Mouse (Mus musculus) myocyte (in vitro differentiated cells): Measurements from ENCODE around the gene Ing2. TPM values are rescaled to one million over a fixed set of nuclear protein-coding genes. Genes with fewer than 3 reads are reported as not detected.

Experiments used
- H3K27me3 ChIP-seq: one replicate; pipeline ENCODE4 v1.6.1; 2011; ENCODE audit not compliant: control insufficient read depth, insufficient read depth, insufficient read length
- H3K36me3 ChIP-seq: one replicate; pipeline ENCODE4 v1.6.1; 2011; ENCODE audit not compliant: control insufficient read depth, insufficient read depth
- H3K4me2 ChIP-seq: one replicate; pipeline ENCODE4 v1.6.1; 2011; ENCODE audit warnings: low read depth, control low read depth
- H3K4me3 ChIP-seq: one replicate; pipeline ENCODE4 v1.5.1; 2011; ENCODE audit warnings: mild to moderate bottlenecking, control low read depth, moderate library complexity
- H3K79me2 ChIP-seq: one replicate; pipeline ENCODE4 v1.6.1; 2011; ENCODE audit not compliant: control insufficient read depth, insufficient read depth
- H3ac ChIP-seq: one replicate; pipeline ENCODE4 v1.6.1; 2011; ENCODE audit not compliant: control insufficient read depth, insufficient read length
- CEBPB ChIP-seq: IDR thresholded peaks from 2 replicates; pipeline ENCODE4 v1.6.1; 2011; ENCODE audit warnings: mild to moderate bottlenecking, moderate library complexity; ENCODE audit not compliant: poor library complexity, insufficient read depth, severe bottlenecking
- E2F4 ChIP-seq: IDR thresholded peaks from one replicate; pipeline ENCODE4 v1.6.1; 2011; ENCODE audit warnings: mild to moderate bottlenecking, control low read depth, moderate library complexity; ENCODE audit not compliant: insufficient read depth
- MAX ChIP-seq: IDR thresholded peaks from one replicate; pipeline ENCODE4 v1.6.1; 2011; ENCODE audit warnings: low read depth, mild to moderate bottlenecking, control low read depth
- MYOD1 ChIP-seq, 3 experiments: IDR thresholded peaks; one replicate each; pipeline ENCODE4 v1.6.1; 2011; ENCODE audit warnings: control low read depth in 2 of 3, low read depth in 2 of 3, mild to moderate bottlenecking in 2 of 3, moderate library complexity in 1 of 3; ENCODE audit not compliant: insufficient read length in 2 of 3, control insufficient read depth in 1 of 3
- MYOG ChIP-seq, 3 experiments: IDR thresholded peaks; one replicate each; pipeline ENCODE4 v1.6.1; 2011; ENCODE audit warnings: control low read depth in 2 of 3, low read depth in 2 of 3, mild to moderate bottlenecking in 2 of 3; ENCODE audit not compliant: insufficient read length in 2 of 3, control insufficient read depth in 1 of 3, insufficient read depth in 1 of 3
- POLR2A ChIP-seq: IDR thresholded peaks from one replicate; pipeline ENCODE4 v1.6.1; 2011; ENCODE audit warnings: low read depth, mild to moderate bottlenecking, control low read depth, moderate library complexity; ENCODE audit not compliant: insufficient read length
- POLR2AphosphoS2 ChIP-seq: IDR thresholded peaks from one replicate; pipeline ENCODE4 v1.6.1; 2011; ENCODE audit warnings: low read depth, control low read depth; ENCODE audit not compliant: insufficient read length
- REST ChIP-seq: IDR thresholded peaks from one replicate; pipeline ENCODE4 v1.6.1; 2011; ENCODE audit warnings: mild to moderate bottlenecking, control low read depth, moderate library complexity; ENCODE audit not compliant: insufficient read depth, insufficient read length
- SRF ChIP-seq: IDR thresholded peaks from one replicate; pipeline ENCODE4 v1.6.1; 2011; ENCODE audit warnings: low read depth; ENCODE audit not compliant: control insufficient read depth, insufficient read length
- TCF12 ChIP-seq: IDR thresholded peaks from one replicate; pipeline ENCODE4 v1.6.1; 2011; ENCODE audit warnings: mild to moderate bottlenecking, control low read depth; ENCODE audit not compliant: poor library complexity, insufficient read depth, severe bottlenecking
- TCF3 ChIP-seq: IDR thresholded peaks from one replicate; pipeline ENCODE4 v1.6.1; 2011; ENCODE audit warnings: low read depth, control low read depth; ENCODE audit not compliant: insufficient read length
- USF1 ChIP-seq: IDR thresholded peaks from one replicate; pipeline ENCODE4 v1.6.1; 2011; ENCODE audit warnings: low read depth, mild to moderate bottlenecking, control low read depth, moderate library complexity
- polyA plus RNA-seq: library from polyadenylated mRNA; unstranded; fragments of >200 nt; fragmentation: generic; extraction: Trizol; gene quantifications from one replicate; pipeline ENCODE4 v1.2.1, GENCODE M21; 2012; ENCODE audit warnings: missing spikeins

Ing2 gene
- polyA plus RNA-seq, 1 experiment: 9.1 TPM

DNA sequence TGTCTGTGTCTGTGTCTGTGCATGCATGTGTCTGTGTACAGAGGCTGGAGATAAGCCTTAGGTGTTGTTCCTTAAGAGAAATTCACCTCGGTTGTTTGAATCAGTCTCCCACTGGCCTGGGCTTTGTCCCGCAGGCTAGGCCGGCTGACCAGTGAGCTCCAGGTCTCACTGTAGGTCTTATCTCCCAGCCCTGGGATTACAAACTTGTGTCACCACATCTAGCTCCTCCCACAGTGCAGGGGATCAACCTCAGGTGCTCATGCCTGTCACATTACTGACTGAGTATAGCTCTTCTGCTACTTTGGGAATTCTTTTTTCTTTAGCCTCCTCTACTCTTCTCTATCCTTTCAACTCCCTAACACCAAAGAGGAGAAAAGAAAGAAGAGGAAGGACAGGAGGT is 20.9 kb downstream of the Ing2 start:
- Histone ChIP-seq H3K4me3 (no peak overlapping the region), H3K4me2 (no peak overlapping the region), H3ac (no peak overlapping the region), H3K79me2 (no peaks in the 10 kb centered on the region), H3K36me3 (no peaks in the 10 kb centered on the region), H3K27me3 (no peaks in the 10 kb centered on the region)
- TF ChIP-seq E2F4: no peak
- TF ChIP-seq TCF12: no peak
- TF ChIP-seq POLR2AphosphoS2: no peak
- TF ChIP-seq MYOG (IDR thresholded peaks at IDR 0.05; ENCODE audit: control insufficient read depth in 1 of 3, insufficient read depth in 1 of 3, insufficient read length in 2 of 3, low read depth in 2 of 3): no peak
- TF ChIP-seq CEBPB: no peak
- TF ChIP-seq TCF3: no peak
- TF ChIP-seq MAX: no peak
- TF ChIP-seq SRF: no peak
- TF ChIP-seq REST: no peak
- TF ChIP-seq POLR2A: no peak
- TF ChIP-seq MYOD1 (IDR thresholded peaks at IDR 0.05; ENCODE audit: control insufficient read depth in 1 of 3, insufficient read length in 2 of 3, low read depth in 2 of 3): no peak
- no peak for TF ChIP-seq USF1

DNA sequence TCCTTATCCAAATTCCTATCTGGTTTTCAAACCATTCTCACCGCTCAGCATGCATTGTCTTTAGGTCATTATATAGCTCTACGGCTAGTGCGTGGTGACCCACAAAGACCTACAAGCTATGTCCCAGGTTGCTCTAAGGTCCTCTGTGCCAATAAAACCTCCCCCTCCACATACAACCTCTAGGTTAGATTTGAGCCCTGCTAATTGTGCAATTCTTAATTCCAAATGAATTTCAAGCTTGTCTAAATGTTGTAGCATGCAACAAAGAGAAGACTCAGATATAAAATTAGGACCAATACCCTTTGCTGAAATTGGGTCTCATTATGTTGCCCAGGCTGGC is 22.6 kb downstream of the Ing2 start:
- Histone ChIP-seq H3K79me2 (no peaks in the 10 kb centered on the region), H3K27me3 (no peaks in the 10 kb centered on the region), H3K4me3 (no peak overlapping the region), H3ac (no peak overlapping the region), H3K4me2 (no peak overlapping the region), H3K36me3 (no peaks in the 10 kb centered on the region)
- no peak for TF ChIP-seq TCF12
- TF ChIP-seq MAX: no peak
- TF ChIP-seq POLR2AphosphoS2: no peak
- TF ChIP-seq MYOG (IDR thresholded peaks at IDR 0.05; ENCODE audit: control insufficient read depth in 1 of 3, insufficient read depth in 1 of 3, insufficient read length in 2 of 3, low read depth in 2 of 3): no peak
- TF ChIP-seq CEBPB: no peak
- no peak for TF ChIP-seq E2F4
- TF ChIP-seq USF1: no peak
- TF ChIP-seq MYOD1 (IDR thresholded peaks at IDR 0.05; ENCODE audit: control insufficient read depth in 1 of 3, insufficient read length in 2 of 3, low read depth in 2 of 3): no peak
- no peak for TF ChIP-seq SRF
- no peak for TF ChIP-seq POLR2A
- no peak for TF ChIP-seq REST
- no peak for TF ChIP-seq TCF3

DNA sequence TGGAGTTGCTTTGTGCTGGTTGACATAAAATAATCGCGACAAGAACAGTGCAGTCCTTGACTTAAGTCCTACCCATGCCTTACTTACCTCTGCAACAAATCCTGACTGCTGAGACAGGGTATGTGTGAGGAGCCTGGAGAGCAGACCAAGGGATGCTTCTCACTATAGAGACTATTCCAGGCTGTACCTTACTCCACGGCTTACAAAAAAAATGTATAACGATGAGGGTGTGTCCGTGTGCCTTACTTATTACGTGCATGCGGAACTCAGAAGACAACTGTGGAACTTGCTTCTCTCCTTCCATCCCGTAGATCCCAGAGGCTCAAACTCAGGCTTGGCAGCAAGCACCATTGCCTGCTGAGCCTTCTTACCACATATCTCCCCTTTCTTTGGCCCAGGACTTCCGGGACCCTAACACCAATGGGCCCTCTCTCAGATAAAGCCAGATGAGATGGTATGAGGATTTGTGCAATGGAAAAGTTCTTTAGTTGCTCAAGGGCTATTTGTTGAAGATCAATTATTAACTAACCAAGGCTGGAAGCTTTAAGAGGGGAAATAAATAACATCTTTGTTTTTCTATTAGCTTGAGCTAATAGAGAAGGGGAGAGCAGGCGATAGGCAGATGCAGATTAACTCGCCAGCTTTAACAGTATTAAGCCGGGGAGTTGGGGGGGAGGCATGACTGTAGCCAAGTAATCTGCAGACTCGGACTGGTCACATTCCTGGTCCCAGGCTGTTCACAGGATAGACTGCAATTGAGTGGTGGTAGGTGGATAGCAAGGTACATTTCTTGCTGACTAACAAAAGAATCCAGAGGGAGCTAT is 23.2 kb downstream of the Ing2 start:
- no peak overlapping the region for H3K4me2 ChIP-seq
- no peak overlapping the region for H3K4me3 ChIP-seq
- no peak for TF ChIP-seq USF1
- TF ChIP-seq REST: no peak
- no peak for TF ChIP-seq POLR2AphosphoS2
- TF ChIP-seq CEBPB: no peak
- no peak for TF ChIP-seq MYOG (IDR thresholded peaks at IDR 0.05; ENCODE audit: control insufficient read depth in 1 of 3, insufficient read depth in 1 of 3, insufficient read length in 2 of 3, low read depth in 2 of 3)
- TF ChIP-seq MAX: no peak
- no peak for TF ChIP-seq E2F4
- no peak for TF ChIP-seq TCF3
- no peaks in the 10 kb centered on the region for H3K36me3 ChIP-seq
- H3K27me3 ChIP-seq: no peaks in the 10 kb centered on the region
- no peaks in the 10 kb centered on the region for H3K79me2 ChIP-seq
- H3ac ChIP-seq: no peak overlapping the region

DNA sequence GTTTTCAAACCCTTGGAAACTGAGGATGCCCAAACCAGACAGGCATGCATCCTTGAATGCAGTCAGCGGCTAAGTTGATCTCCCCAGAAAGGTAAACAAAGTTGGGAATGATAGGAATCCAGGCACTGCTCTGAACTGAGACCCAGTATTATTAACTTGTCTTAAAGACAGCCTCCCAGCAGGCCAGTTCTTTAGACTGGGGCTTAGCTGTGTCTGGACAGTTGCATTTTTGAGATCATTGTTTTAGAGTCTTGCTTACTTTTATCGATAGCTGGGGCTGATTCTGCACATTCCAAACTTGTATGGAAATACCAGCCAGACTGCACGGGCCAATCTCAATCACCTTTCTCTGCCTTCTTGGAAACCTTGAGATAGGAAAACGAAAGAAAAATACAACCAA is 24.5 kb downstream of the Ing2 start:
- H3K4me3 ChIP-seq: no peak overlapping the region
- TF ChIP-seq MAX: no peak
- no peak for TF ChIP-seq MYOG (IDR thresholded peaks at IDR 0.05; ENCODE audit: control insufficient read depth in 1 of 3, insufficient read depth in 1 of 3, insufficient read length in 2 of 3, low read depth in 2 of 3)
- no peak for TF ChIP-seq POLR2AphosphoS2
- no peak for TF ChIP-seq TCF12
- no peak for TF ChIP-seq REST
- TF ChIP-seq POLR2A: no peak
- TF ChIP-seq E2F4: no peak
- no peak for TF ChIP-seq CEBPB
- no peak for TF ChIP-seq USF1
- no peak for TF ChIP-seq TCF3
- no peaks in the 10 kb centered on the region for H3K79me2 ChIP-seq
- H3K27me3 ChIP-seq: no peaks in the 10 kb centered on the region
- no peaks in the 10 kb centered on the region for H3K36me3 ChIP-seq
- no peak overlapping the region for H3K4me2 ChIP-seq
- no peak overlapping the region for H3ac ChIP-seq
